Mouse (Mus musculus): Measurements from ENCODE around the gene Slc22a17. TPM values are rescaled to one million over a fixed set of nuclear protein-coding genes. Genes with fewer than 3 reads are reported as not detected.

Gene Slc22a17
- polyA plus RNA-seq, 1 experiment = 0.93 TPM

GRCm38 (mm10) chr14:54940176-54940530 lies 27.2 kb upstream of the Slc22a17 start:
- Histone ChIP-seq H3K4me3 (replicated peaks) (no peak overlapping the region), H3K27me3 (replicated peaks) (peaks cover 84% of the 10 kb centered on the region), H3K9me3 (no peaks in the 10 kb centered on the region), H3K36me3 (replicated peaks; ENCODE audit: low read length) (no peaks in the 10 kb centered on the region), H3K4me1 (peaks cover 24% of the 10 kb centered on the region)
- no peak for TF ChIP-seq FLI1 (IDR thresholded peaks at IDR 0.05; ENCODE audit: low read length)
- TF ChIP-seq GATA1 (IDR thresholded peaks at IDR 0.05; ENCODE audit: borderline replicate concordance, low read length) = no peak

- no peaks in the 10 kb centered on the region for H3K9me3 ChIP-seq
- peaks cover 24% of the 10 kb centered on the region for H3K4me1 ChIP-seq
- H3K27me3 ChIP-seq (replicated peaks) = peaks cover 86% of the 10 kb centered on the region
- no peaks in the 10 kb centered on the region for H3K36me3 ChIP-seq (replicated peaks; ENCODE audit: low read length)
- TF ChIP-seq GATA1 (IDR thresholded peaks at IDR 0.05; ENCODE audit: borderline replicate concordance, low read length) = no peak
- no peak for TF ChIP-seq FLI1 (IDR thresholded peaks at IDR 0.05; ENCODE audit: low read length)
- H3K4me3 ChIP-seq (replicated peaks) = no peak overlapping the region
These were observed 26.7 kb upstream of the Slc22a17 start for GRCm38 (mm10) chr14:54939434-54940175.

- H3K4me3 ChIP-seq (replicated peaks) = no peak overlapping the region
- no peaks in the 10 kb centered on the region for H3K36me3 ChIP-seq (replicated peaks; ENCODE audit: low read length)
- H3K9me3 ChIP-seq = no peaks in the 10 kb centered on the region
- peaks cover 85% of the 10 kb centered on the region for H3K27me3 ChIP-seq (replicated peaks)
- H3K4me1 ChIP-seq = peaks cover 24% of the 10 kb centered on the region
- no peak for TF ChIP-seq FLI1 (IDR thresholded peaks at IDR 0.05; ENCODE audit: low read length)
- no peak for TF ChIP-seq GATA1 (IDR thresholded peaks at IDR 0.05; ENCODE audit: borderline replicate concordance, low read length)
These were observed 25.7 kb upstream of the Slc22a17 start for GRCm38 (mm10) chr14:54938431-54939219.

DNA sequence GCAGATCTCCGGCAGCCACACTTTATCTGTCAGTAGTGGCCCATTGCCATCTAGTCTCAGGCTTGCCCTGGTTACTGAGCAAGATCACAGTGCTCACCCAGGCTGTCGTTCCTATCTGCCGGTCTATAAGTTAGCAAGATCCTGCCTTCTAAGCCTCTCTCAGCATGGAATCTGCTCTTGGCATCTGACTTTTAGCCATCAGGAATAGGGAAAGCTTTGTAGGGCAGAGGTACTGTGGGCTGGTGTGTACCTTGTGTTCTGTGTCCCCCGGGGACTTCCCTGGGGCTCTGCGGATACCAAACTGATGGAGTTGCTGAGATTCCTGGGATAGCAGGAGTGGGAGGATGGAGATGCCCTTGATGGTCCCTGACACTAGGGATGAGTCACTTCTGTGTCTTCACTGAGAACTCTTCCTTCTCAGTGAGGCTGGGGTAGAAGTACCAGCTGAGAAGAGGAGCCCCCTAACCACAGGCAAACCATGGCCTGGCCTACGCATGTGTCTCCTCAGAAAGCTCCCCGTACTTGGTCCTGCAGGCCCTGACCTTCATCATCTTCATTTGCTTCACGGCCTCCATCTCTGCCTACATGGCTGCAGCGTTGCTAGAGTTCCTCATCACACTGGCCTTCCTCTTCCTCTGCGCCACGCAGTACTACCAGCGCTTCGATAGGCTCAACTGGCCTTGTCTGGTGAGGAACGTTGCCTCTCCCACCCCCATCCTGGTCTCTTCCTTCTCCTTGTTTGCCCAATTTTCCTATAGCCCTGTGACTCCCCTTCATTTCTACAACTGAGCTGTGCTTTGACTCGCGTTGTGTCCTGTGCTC lies 24.6 kb upstream of the Slc22a17 start:
- H3K9me3 ChIP-seq = no peaks in the 10 kb centered on the region
- H3K4me1 ChIP-seq = peaks cover 29% of the 10 kb centered on the region
- H3K36me3 ChIP-seq (replicated peaks; ENCODE audit: low read length) = no peaks in the 10 kb centered on the region
- TF ChIP-seq FLI1 (IDR thresholded peaks at IDR 0.05; ENCODE audit: low read length) (no peak), GATA1 (IDR thresholded peaks at IDR 0.05; ENCODE audit: borderline replicate concordance, low read length) (no peak)
- H3K4me3 ChIP-seq (replicated peaks) = no peak overlapping the region
- peaks cover 82% of the 10 kb centered on the region for H3K27me3 ChIP-seq (replicated peaks)

GRCm38 (mm10) chr14:54936831-54937160 lies 23.9 kb upstream of the Slc22a17 start:
- no peaks in the 10 kb centered on the region for H3K9me3 ChIP-seq
- no peak overlapping the region for H3K4me3 ChIP-seq (replicated peaks)
- TF ChIP-seq FLI1 (IDR thresholded peaks at IDR 0.05; ENCODE audit: low read length) (no peak), GATA1 (IDR thresholded peaks at IDR 0.05; ENCODE audit: borderline replicate concordance, low read length) (no peak)
- peaks cover 30% of the 10 kb centered on the region for H3K4me1 ChIP-seq
- H3K36me3 ChIP-seq (replicated peaks; ENCODE audit: low read length) = no peaks in the 10 kb centered on the region
- H3K27me3 ChIP-seq (replicated peaks) = peaks cover 82% of the 10 kb centered on the region

GRCm38 (mm10) chr14:54935904-54936830 lies 23.2 kb upstream of the Slc22a17 start, which contains the start of gene Cmtm5:
Cmtm5 (plus strand) TSS chr14:54936261.
- Histone ChIP-seq H3K9me3 (no peaks in the 10 kb centered on the region), H3K4me1 (peaks cover 30% of the 10 kb centered on the region), H3K27me3 (replicated peaks) (peaks cover 82% of the 10 kb centered on the region), H3K36me3 (replicated peaks; ENCODE audit: low read length) (no peaks in the 10 kb centered on the region), H3K4me3 (replicated peaks) (no peak within 1 kb of the TSS)
- TF ChIP-seq GATA1 (IDR thresholded peaks at IDR 0.05; ENCODE audit: borderline replicate concordance, low read length) (no peak), FLI1 (IDR thresholded peaks at IDR 0.05; ENCODE audit: low read length) (no peak)

DNA sequence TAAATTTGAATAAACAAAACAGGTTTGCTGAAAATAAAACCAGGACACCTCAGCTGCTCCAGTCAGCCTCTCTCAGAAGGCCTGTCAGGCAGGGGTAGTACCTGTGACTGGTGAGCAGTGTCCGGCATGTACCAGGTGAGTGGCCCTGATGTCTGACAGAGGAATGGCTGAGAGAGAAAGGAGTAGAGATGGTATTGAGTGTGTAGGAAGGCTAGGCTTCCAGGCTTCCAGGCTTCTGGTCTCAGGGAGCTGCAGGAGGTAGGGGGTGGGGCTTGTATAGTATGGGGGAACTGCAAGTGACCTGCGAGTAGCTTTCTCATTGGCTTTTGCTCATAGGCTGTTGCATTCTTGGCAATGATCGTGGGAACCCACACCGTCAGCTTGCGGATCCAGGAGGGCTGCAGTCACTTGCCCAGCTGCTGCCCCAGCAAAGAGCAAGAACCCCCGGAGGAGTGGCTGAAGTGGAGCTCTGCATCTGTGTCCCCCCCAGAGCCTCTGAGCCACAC lies 19.8 kb upstream of the Slc22a17 start, which contains the start of gene Il25:
Gene Il25 (plus strand): TSS at position 51 of the 506 bp plus-strand sequence.
- H3K9me3 ChIP-seq = no peaks in the 10 kb centered on the region
- TF ChIP-seq GATA1 (IDR thresholded peaks at IDR 0.05; ENCODE audit: borderline replicate concordance, low read length) (no peak), FLI1 (IDR thresholded peaks at IDR 0.05; ENCODE audit: low read length) (no peak)
- H3K27me3 ChIP-seq (replicated peaks) = peaks cover 75% of the 10 kb centered on the region
- H3K36me3 ChIP-seq (replicated peaks; ENCODE audit: low read length) = no peaks in the 10 kb centered on the region
- no peak within 1 kb of the TSS for H3K4me3 ChIP-seq (replicated peaks)
- H3K4me1 ChIP-seq = peaks cover 46% of the 10 kb centered on the region

- peaks cover 51% of the 10 kb centered on the region for H3K4me1 ChIP-seq
- H3K36me3 ChIP-seq (replicated peaks; ENCODE audit: low read length) = no peaks in the 10 kb centered on the region
- H3K9me3 ChIP-seq = no peaks in the 10 kb centered on the region
- peaks cover 77% of the 10 kb centered on the region for H3K27me3 ChIP-seq (replicated peaks)
- TF ChIP-seq FLI1 (IDR thresholded peaks at IDR 0.05; ENCODE audit: low read length) (no peak), GATA1 (IDR thresholded peaks at IDR 0.05; ENCODE audit: borderline replicate concordance, low read length) (no peak)
- no peak overlapping the region for H3K4me3 ChIP-seq (replicated peaks)
These were observed 17.5 kb upstream of the Slc22a17 start for GRCm38 (mm10) chr14:54930431-54930830.
